Mouse (Mus musculus): ENCODE data around the gene Spata5. TPM values are rescaled to one million over a fixed set of nuclear protein-coding genes. Genes with fewer than 3 reads are reported as not detected.

Gene Spata5
- total and polyA plus RNA-seq, 3 experiments = 33.5 to 67.6 TPM; not detected in 1

- Histone ChIP-seq H3K27me3 (ENCODE audit: control insufficient read depth in 1 of 2, insufficient read depth in 2 of 2, low read length in 2 of 2) (no peaks in the 10 kb centered on the region), H3K9ac (ENCODE audit: control insufficient read depth, low read depth, low read length, poor library complexity, severe bottlenecking) (no peak overlapping the region), H3K4me3 (ENCODE audit: control insufficient read depth in 1 of 2, insufficient read depth in 1 of 2, low read depth in 2 of 2, low read length in 2 of 2) (no peak overlapping the region), H3K4me1 (ENCODE audit: control insufficient read depth in 1 of 2, insufficient read depth in 2 of 2, low read length in 2 of 2) (no peaks in the 10 kb centered on the region), H3K9me3 (replicated peaks; ENCODE audit: insufficient read depth, low read length) (no peaks in the 10 kb centered on the region), H3K79me2 (ENCODE audit: control insufficient read depth, insufficient read depth, low read length, poor library complexity) (no peaks in the 10 kb centered on the region), H3K27ac (ENCODE audit: control insufficient read depth, low read depth, low read length) (no peak overlapping the region), H3K36me3 (ENCODE audit: control insufficient read depth in 1 of 2, insufficient read depth in 2 of 2, low read length in 2 of 2) (no peaks in the 10 kb centered on the region)
- no peak for TF ChIP-seq SIN3A (IDR thresholded peaks at IDR 0.05; ENCODE audit: low read length)
- no peak for DNase-seq (ENCODE audit: low read depth, low spot score)
These were observed 183.2 kb downstream of the Spata5 start for GRCm38 (mm10) chr3:37602890-37603289.

DNA sequence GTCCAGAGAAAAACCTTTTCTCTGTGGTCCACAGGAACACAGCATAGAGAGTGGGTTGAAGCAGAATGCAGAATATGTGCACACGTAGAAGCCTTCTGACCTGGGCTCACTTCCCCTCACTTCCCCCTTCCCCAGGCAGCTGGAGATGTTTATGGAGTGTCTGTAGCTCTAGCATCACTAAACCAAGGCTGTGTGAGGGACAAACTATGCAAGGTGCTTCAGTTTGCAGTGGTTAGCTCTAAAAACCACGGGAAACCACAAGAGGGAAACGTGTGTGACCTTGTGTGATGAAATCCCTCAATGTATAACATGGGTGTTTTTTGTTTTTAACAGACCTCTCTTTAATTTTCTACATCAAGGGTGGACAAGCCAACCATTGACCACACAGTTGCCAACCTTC, 183.8 kb downstream of the Spata5 start:
- no peak for DNase-seq (ENCODE audit: low read depth, low spot score)
- no peak overlapping the region for H3K4me3 ChIP-seq (ENCODE audit: control insufficient read depth in 1 of 2, insufficient read depth in 1 of 2, low read depth in 2 of 2, low read length in 2 of 2)
- H3K79me2 ChIP-seq (ENCODE audit: control insufficient read depth, insufficient read depth, low read length, poor library complexity) = no peaks in the 10 kb centered on the region
- no peaks in the 10 kb centered on the region for H3K9me3 ChIP-seq (replicated peaks; ENCODE audit: insufficient read depth, low read length)
- no peaks in the 10 kb centered on the region for H3K36me3 ChIP-seq (ENCODE audit: control insufficient read depth in 1 of 2, insufficient read depth in 2 of 2, low read length in 2 of 2)
- H3K27me3 ChIP-seq (ENCODE audit: control insufficient read depth in 1 of 2, insufficient read depth in 2 of 2, low read length in 2 of 2) = no peaks in the 10 kb centered on the region
- H3K9ac ChIP-seq (ENCODE audit: control insufficient read depth, low read depth, low read length, poor library complexity, severe bottlenecking) = no peak overlapping the region
- H3K27ac ChIP-seq (ENCODE audit: control insufficient read depth, low read depth, low read length) = no peak overlapping the region
- no peaks in the 10 kb centered on the region for H3K4me1 ChIP-seq (ENCODE audit: control insufficient read depth in 1 of 2, insufficient read depth in 2 of 2, low read length in 2 of 2)
- TF ChIP-seq MAFK (IDR thresholded peaks at IDR 0.05; ENCODE audit: borderline replicate concordance, low read depth, low read length) (no peak), TBP (IDR thresholded peaks at IDR 0.05; ENCODE audit: low read depth, low read length) (no peak), E2F4 (IDR thresholded peaks at IDR 0.05; ENCODE audit: borderline replicate concordance, low read depth, low read length) (no peak), CHD1 (IDR thresholded peaks at IDR 0.05; ENCODE audit: low read depth, low read length) (no peak), MAZ (IDR thresholded peaks at IDR 0.05; ENCODE audit: low read depth, low read length) (no peak), ZNF384 (IDR thresholded peaks at IDR 0.05; ENCODE audit: low read depth, low read length) (no peak), RCOR1 (IDR thresholded peaks at IDR 0.05; ENCODE audit: low read depth, low read length) (no peak)

GRCm38 (mm10) chr3:37604976-37605875, 185.5 kb downstream of the Spata5 start:
- Histone ChIP-seq H3K9ac (ENCODE audit: control insufficient read depth, low read depth, low read length, poor library complexity, severe bottlenecking) (no peak overlapping the region), H3K36me3 (ENCODE audit: control insufficient read depth in 1 of 2, insufficient read depth in 2 of 2, low read length in 2 of 2) (no peaks in the 10 kb centered on the region), H3K27me3 (ENCODE audit: control insufficient read depth in 1 of 2, insufficient read depth in 2 of 2, low read length in 2 of 2) (no peaks in the 10 kb centered on the region), H3K4me3 (ENCODE audit: control insufficient read depth in 1 of 2, insufficient read depth in 1 of 2, low read depth in 2 of 2, low read length in 2 of 2) (no peak overlapping the region), H3K79me2 (ENCODE audit: control insufficient read depth, insufficient read depth, low read length, poor library complexity) (no peaks in the 10 kb centered on the region), H3K4me1 (ENCODE audit: control insufficient read depth in 1 of 2, insufficient read depth in 2 of 2, low read length in 2 of 2) (no peaks in the 10 kb centered on the region), H3K9me3 (replicated peaks; ENCODE audit: insufficient read depth, low read length) (no peaks in the 10 kb centered on the region), H3K27ac (ENCODE audit: control insufficient read depth, low read depth, low read length) (no peak overlapping the region)
- no peak for DNase-seq (ENCODE audit: low read depth, low spot score)
- TF ChIP-seq MEF2A (IDR thresholded peaks at IDR 0.05; ENCODE audit: extremely low read depth, insufficient replicate concordance, low read depth, low read length, poor library complexity, severe bottlenecking) (no peak), POLR2AphosphoS5 (IDR thresholded peaks at IDR 0.05; ENCODE audit: borderline replicate concordance, low read depth, low read length) (no peak), GATA1 (IDR thresholded peaks at IDR 0.05; ENCODE audit: low read depth, low read length) (no peak), ETS1 (IDR thresholded peaks at IDR 0.05; ENCODE audit: low read depth, low read length) (no peak), ELF1 (IDR thresholded peaks at IDR 0.05; ENCODE audit: low read depth, low read length) (no peak), MYB (IDR thresholded peaks at IDR 0.05; ENCODE audit: low read depth, low read length) (no peak), USF1 (IDR thresholded peaks at IDR 0.05; ENCODE audit: low read depth, low read length) (no peak)

All from MEL (cell line).